Mouse (Mus musculus) adipose tissue, adult 10 weeks (tissue): Measurements from ENCODE around the gene Gm21788. TPM values are rescaled to one million over a fixed set of nuclear protein-coding genes. Genes with fewer than 3 reads are reported as not detected.

Experiments
- polyA plus RNA-seq: library from polyadenylated mRNA; stranded (reverse); fragments of 350-450 nt; fragmentation: Illumina TruSeq; extraction: RNeasy Lipid Tissue Mini Kit (QIAGEN cat#74804); gene quantifications from one replicate; pipeline ENCODE4 v1.2.3, GENCODE M21; 2014; ENCODE audit warnings: low read depth, low replicate concordance

Gene Gm21788
- polyA plus RNA-seq = not detected

DNA sequence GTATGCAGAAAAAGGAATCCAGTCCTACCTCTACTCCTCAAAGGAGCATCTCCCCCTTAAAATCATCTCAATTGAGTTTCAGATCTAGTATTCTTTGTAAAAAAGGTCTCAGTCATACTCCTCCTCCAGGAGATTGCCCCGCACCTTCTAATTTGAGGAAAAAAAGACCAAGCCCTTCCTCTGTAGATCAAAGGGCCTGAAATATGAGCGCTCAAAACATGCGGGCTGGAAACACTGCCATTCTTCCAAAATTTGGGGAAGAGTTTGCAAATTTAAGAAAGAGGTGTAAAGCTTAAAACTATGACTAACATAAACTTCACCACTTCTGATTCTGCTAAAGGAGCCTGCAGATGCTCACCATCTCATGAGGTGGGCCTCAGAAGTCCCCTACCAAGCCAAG is at the start of gene Gm21788:
Gene Gm21788 (plus strand): TSS at position 301 of the 400 bp plus-strand sequence.

Other genes starting within 250 kb of the Gm21788 start
- not detected for gene Gm21244, start 235.7 kb upstream of the Gm21788 start, polyA plus RNA-seq
- not detected for gene Gm28998, start 151.2 kb upstream of the Gm21788 start, polyA plus RNA-seq
- gene Gm20826, start 233.5 kb downstream of the Gm21788 start, polyA plus RNA-seq = not detected